Mouse (Mus musculus) cerebellum, adult 2 months (tissue): ENCODE data around the gene Zfp653. TPM values are rescaled to one million over a fixed set of nuclear protein-coding genes. Genes with fewer than 3 reads are reported as not detected.

Experiments
- DNase-seq, 2 experiments: peaks; one replicate each; pipeline ENCODE4 v3.0.0; 2021
- H3K27ac ChIP-seq: fragments of 200-500 bp; 2 replicates; pipeline ENCODE4 v1.5.1; 2012; ENCODE audit warnings: low read length, control low read depth, inconsistent platforms; ENCODE audit not compliant: insufficient read depth
- H3K27me3 ChIP-seq: fragments of 200-500 bp; 2 replicates; pipeline ENCODE4 v1.6.1; 2012; ENCODE audit warnings: inconsistent platforms, mild to moderate bottlenecking, low read length, moderate library complexity; ENCODE audit not compliant: control insufficient read depth, insufficient read depth
- H3K4me1 ChIP-seq: fragments of 200-500 bp; 2 replicates; pipeline ENCODE4 v1.6.1; 2011; ENCODE audit warnings: low read length; ENCODE audit not compliant: control insufficient read depth, insufficient read depth
- H3K4me3 ChIP-seq: fragments of 200-500 bp; replicated peaks from 2 replicates; pipeline ENCODE3; 2011; ENCODE audit warnings: mild to moderate bottlenecking, low read depth, low read length, control low read depth; ENCODE audit not compliant: insufficient read depth
- CTCF ChIP-seq: fragments of 200-500 bp; IDR thresholded peaks from 2 replicates; pipeline ENCODE4 v1.5.1; 2011; ENCODE audit warnings: low read depth, mild to moderate bottlenecking, control low read depth, low read length, moderate library complexity, borderline replicate concordance; ENCODE audit not compliant: insufficient read depth
- POLR2A ChIP-seq: fragments of 200-500 bp; IDR thresholded peaks from 2 replicates; pipeline ENCODE4 v1.6.1; 2011; ENCODE audit warnings: low read length, control low read depth, borderline replicate concordance; ENCODE audit not compliant: insufficient read depth
- WGBS: fragments of 180-500 bp; shearing (Covaris S2); methylation state at CpG from one replicate; pipeline ENCODE4 v1.1.7; 2018; 5-methylcytosine and 5-hydroxymethylcytosine counted together
- polyA plus RNA-seq: library from polyadenylated mRNA; depleted of rRNA; stranded (reverse); fragments of >200 nt; gene quantifications from 2 replicates; pipeline ENCODE4 v1.2.3, GENCODE M21; 2012

Zfp653 gene
- polyA plus RNA-seq, 1 experiment = 45.4 TPM

DNA sequence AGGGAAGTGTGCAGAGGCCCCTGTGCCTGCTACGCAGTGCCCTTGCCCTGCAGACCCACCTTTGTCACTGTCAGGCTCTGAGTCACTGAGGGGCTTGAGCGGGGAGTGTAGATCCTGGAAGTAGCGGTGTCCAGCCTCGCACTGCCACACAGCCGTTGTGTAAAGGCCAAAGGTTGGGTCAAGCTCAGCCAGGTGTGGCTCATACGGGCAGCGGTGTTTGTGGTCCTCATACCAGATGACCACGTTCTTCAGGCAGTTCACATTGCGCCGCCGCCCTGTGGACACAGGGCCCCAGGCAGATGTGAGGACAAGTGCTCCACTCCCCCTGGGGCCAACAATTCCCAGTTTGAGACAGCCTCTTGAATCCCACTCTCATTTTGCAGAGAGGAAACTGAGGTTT lies 5.5 kb downstream of the Zfp653 start:
- Histone ChIP-seq H3K4me1 (peaks cover 72% of the 10 kb centered on the region), H3K27me3 (no peaks in the 10 kb centered on the region), H3K4me3 (no peak overlapping the region), H3K27ac (no peak overlapping the region)
- DNase-seq = no peak
- TF ChIP-seq CTCF = no peak
- TF ChIP-seq POLR2A = no peak
- WGBS = 96% methylated on average over 11 of the region's 11 CpGs

DNA sequence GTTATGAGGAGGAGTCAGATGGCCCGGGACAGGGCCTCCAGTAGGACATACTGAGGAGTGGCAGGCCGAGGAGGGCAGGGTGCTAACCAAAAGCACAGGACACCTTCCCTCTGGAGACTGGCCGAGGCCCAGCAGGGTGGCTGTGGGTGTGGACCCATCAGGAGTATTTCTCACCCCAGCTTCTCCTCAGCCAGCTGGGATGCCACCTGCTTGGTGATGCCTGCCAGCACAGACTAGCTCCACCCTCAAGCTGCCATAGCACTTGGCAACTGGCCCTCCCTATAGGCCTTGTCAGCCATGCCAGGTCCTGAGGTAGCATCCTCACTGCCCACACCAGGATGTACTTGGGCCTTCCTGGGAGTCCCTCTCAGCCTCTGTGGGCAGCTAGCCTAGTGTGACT lies 6.8 kb downstream of the Zfp653 start:
- TF ChIP-seq CTCF = no peak
- no peak for TF ChIP-seq POLR2A
- no peaks in the 10 kb centered on the region for H3K27me3 ChIP-seq
- peaks cover 67% of the 10 kb centered on the region for H3K4me1 ChIP-seq
- WGBS = 23% methylated on average over 3 of the region's 3 CpGs
- DNase-seq = peak; percentile 93 to 96
- no peak overlapping the region for H3K4me3 ChIP-seq
- peak overlapping the region; percentile 80 for H3K27ac ChIP-seq

DNA sequence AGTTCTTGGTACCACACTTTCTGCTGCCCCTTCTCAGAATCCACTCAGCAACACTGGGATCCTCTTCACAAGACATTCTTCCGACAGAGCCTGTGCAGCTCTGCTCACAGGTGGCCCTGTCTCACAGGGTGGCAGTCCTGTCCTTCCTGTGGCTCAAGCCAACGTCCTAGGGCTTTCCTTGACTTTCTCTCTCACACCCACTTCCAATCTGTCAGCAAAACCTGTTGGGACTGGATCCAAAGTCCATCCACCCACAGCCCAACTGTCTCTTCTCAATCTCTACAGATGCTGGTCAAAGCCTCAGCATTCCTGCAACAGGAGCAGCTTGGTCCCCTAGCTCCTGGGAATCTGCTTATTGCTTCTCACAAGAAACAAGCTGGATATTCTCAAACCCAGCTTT lies 9.8 kb downstream of the Zfp653 start:
- WGBS = 5% methylated on average over 2 of the region's 2 CpGs
- TF ChIP-seq CTCF = no peak
- TF ChIP-seq POLR2A = no peak
- Histone ChIP-seq H3K4me3 (no peak overlapping the region), H3K4me1 (peaks cover 60% of the 10 kb centered on the region), H3K27ac (peak overlapping the region; percentile 91), H3K27me3 (no peaks in the 10 kb centered on the region)
- peak; percentile 72 to 85 for DNase-seq

DNA sequence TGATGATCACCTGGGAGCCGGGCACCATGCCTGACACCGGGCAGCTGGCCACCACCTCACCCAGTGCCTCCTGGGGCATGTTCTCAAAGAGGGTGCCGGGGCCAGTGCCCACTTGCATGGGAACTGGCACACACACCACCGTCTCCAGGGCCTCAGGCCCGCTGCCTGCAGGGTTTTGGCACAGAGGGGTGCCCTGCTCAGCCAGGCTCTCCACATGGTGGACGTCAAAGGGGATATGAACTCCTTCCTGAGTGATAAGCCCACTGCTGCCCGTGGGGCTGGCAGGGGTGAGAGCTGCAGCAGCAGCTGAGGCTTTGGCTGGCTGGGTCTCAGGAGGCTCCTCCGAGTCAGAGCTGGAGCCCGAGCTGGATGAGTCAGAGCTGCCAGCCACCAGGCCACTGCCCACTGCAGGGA lies 13.2 kb downstream of the Zfp653 start:
- Histone ChIP-seq H3K4me3 (no peak overlapping the region), H3K27ac (peak overlapping the region; percentile 71), H3K4me1 (peaks cover 53% of the 10 kb centered on the region), H3K27me3 (no peaks in the 10 kb centered on the region)
- WGBS = 10% methylated on average over 9 of the region's 9 CpGs
- DNase-seq = peak; percentile 78 to 80
- TF ChIP-seq CTCF (no peak), POLR2A (no peak)

DNA sequence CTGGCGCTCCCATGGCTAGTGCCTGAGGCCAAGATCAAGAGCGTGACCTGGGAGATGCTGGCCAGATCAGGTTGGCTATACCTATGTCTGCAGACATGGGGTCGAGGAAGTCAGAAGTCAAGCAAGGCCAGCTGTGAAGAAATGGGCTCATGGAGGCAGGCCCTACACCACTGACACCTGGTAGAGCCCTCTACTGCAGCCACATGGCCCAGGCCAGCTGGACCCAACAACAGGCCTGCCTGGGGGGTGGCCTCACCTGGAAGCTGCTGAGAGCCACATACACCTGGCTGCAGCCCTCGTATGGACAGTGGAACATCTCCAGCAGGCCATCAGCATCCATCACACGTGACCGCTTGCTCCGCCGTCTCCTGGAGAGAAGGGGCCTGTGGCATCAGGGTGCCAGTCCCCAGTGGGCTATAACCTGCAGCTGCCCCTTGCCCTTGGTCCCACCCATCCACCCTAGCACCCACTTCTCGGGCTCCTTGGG lies 14.1 kb downstream of the Zfp653 start:
- whole genome bisulfite sequencing = 78% methylated on average over 9 of the region's 9 CpGs

DNA sequence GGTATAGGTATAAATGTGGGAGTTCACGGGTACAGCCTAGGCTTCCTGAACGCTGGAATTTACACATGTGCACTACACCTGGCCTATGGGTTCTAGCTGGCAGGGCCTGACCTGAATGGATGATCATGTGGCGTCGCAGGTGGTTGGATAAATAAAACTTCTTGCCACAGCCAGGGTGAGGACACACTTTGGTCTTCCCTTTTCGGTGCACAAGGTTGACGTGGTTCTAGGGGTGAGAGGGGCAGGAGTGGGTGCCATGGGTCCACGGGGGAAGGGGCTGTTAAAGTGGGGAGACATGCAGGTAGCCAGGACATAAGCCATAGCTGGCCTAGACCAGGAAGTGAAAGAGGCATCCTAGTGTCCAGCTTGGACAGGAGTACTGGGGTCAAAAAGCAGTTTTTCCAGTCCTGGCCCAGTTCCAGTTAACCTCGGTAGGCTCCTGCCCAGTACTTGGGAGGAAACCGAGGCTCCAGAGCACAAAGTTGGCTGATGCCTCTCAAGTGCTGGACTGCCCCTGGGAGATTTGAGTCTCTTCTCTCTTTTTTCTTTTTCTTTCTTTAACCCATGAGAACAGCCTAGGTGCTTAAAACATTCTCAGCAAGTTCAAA lies 14.8 kb downstream of the Zfp653 start:
- 71% methylated on average over 9 of the region's 9 CpGs for WGBS
- TF ChIP-seq CTCF (no peak), POLR2A (no peak)

More for the DNA sequence above, 14.1 kb downstream of the Zfp653 start:
- no peak overlapping the region for H3K4me3 ChIP-seq
- no peak for TF ChIP-seq POLR2A
- TF ChIP-seq CTCF = no peak
- H3K27ac ChIP-seq = peak overlapping the region; percentile 71; the same call in 1 of the 2 replicates
- peaks cover 49% of the 10 kb centered on the region for H3K4me1 ChIP-seq
- no peaks in the 10 kb centered on the region for H3K27me3 ChIP-seq
- DNase-seq = no peak

DNA sequence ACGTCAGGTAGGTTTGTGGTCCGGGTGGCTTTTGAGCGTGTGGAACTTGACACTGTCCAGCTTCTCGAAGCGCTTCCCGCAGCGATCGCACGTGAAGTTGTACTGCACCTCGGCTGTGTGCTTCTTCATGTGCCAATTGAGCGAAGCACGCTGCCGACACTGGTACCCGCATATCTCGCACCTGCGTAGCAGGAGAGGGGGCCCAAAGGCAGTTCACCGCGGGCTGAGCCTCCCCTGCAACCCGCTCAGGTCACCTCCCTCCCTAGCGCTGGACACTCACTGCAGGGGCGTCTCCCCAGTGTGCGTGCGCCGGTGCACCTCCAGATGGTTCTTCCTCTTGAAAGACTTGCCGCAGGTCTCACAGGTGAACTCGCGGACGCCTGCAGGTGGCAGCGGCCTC lies 15.5 kb downstream of the Zfp653 start:
- TF ChIP-seq POLR2A (no peak), CTCF (no peak)
- no peaks in the 10 kb centered on the region for H3K27me3 ChIP-seq
- H3K27ac ChIP-seq = no peak overlapping the region
- 37% methylated on average over 29 of the region's 29 CpGs for WGBS
- peaks cover 36% of the 10 kb centered on the region for H3K4me1 ChIP-seq
- peak in 1 of 2 experiments; percentile 52 for DNase-seq
- H3K4me3 ChIP-seq = no peak overlapping the region

More for the DNA sequence above, 14.8 kb downstream of the Zfp653 start:
- no peak for DNase-seq
- Histone ChIP-seq H3K4me3 (no peak overlapping the region), H3K27me3 (no peaks in the 10 kb centered on the region), H3K27ac (no peak overlapping the region), H3K4me1 (peaks cover 43% of the 10 kb centered on the region)

DNA sequence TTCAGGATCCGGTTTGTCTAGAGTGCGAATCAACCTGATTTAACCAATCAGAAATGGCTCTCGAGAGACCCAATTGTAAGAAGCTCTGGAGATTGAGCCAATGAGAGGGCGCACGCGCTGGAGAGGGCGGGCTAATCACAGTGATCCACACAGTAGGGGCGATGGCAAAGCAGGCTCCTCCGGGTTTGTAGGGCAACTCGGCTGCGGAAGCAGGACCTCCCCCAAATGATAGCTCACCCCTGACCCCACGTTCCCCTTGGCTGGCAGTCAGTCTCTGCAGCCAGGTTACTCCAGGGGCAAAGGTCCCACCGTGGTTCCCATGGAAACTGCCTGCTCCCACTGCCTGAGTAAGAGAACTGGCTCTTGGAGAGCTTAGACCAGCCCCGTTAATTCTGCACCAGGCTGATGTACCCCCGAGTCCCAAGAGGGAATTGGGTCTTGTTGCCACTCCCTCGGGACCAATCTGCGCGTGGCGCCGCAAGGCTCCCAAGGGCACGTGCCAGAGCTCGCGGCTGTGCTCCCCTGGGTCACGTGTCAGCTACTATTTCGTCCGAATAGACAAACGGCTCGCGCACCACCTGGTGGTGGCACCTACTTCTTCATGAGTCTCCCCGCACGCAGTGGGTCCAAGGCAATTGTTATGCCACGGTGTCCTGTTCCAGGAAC lies 16.6 kb downstream of the Zfp653 start:
- 2% methylated on average over 32 of the region's 32 CpGs for WGBS
- peaks cover 36% of the 10 kb centered on the region for H3K4me1 ChIP-seq
- DNase-seq = peak; percentile 85 to 89
- TF ChIP-seq CTCF (peak; percentile 71), POLR2A (peak; percentile 30; the same call in 1 of the 2 replicates)
- peak overlapping the region; percentile 17 for H3K4me3 ChIP-seq
- H3K27ac ChIP-seq = no peak overlapping the region
- no peaks in the 10 kb centered on the region for H3K27me3 ChIP-seq
